Mouse (Mus musculus) inflammation-experienced regulatory T-cells, adult 6 months (primary cell): ENCODE measurements around the gene Ano4. TPM values are rescaled to one million over a fixed set of nuclear protein-coding genes. Genes with fewer than 3 reads are reported as not detected.

ENCODE experiments used
- ATAC-seq: one replicate; pipeline ENCODE4 v1.8.0; 2017
- polyA plus RNA-seq, 3 experiments: library from polyadenylated mRNA; unstranded; fragments of 100-300 nt; shearing (Covaris generic); gene quantifications; one replicate each; pipeline ENCODE4 v1.2.1; 2017

The Ano4 gene
- polyA plus RNA-seq, 3 experiments from 2014 or later: not detected

GRCm38 (mm10) chr10:89273001-89273680 lies 71.4 kb downstream of the Ano4 start:
- ATAC-seq: no peak

GRCm38 (mm10) chr10:89267312-89267711 lies 77.2 kb downstream of the Ano4 start:
- ATAC-seq: no peak

DNA sequence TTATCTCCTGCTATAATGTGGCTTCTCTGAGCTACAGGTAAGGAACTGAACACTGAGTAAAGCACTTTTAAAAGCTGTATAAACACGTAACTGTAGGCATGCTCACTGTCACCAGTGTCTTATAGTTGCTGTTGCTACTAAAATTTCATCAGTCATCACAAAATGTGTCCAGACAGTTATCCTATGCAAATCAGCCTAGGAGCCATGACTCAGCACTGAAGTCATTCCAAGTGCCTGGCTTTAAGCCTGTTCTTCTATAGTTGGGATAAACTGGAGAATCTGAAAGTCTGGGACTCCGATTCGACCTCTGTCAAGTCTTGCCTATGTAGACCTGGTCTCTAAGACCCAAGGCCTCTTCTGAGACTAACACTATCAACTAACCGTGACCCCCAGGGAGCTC lies 81.2 kb downstream of the Ano4 start:
- ATAC-seq: no peak

DNA sequence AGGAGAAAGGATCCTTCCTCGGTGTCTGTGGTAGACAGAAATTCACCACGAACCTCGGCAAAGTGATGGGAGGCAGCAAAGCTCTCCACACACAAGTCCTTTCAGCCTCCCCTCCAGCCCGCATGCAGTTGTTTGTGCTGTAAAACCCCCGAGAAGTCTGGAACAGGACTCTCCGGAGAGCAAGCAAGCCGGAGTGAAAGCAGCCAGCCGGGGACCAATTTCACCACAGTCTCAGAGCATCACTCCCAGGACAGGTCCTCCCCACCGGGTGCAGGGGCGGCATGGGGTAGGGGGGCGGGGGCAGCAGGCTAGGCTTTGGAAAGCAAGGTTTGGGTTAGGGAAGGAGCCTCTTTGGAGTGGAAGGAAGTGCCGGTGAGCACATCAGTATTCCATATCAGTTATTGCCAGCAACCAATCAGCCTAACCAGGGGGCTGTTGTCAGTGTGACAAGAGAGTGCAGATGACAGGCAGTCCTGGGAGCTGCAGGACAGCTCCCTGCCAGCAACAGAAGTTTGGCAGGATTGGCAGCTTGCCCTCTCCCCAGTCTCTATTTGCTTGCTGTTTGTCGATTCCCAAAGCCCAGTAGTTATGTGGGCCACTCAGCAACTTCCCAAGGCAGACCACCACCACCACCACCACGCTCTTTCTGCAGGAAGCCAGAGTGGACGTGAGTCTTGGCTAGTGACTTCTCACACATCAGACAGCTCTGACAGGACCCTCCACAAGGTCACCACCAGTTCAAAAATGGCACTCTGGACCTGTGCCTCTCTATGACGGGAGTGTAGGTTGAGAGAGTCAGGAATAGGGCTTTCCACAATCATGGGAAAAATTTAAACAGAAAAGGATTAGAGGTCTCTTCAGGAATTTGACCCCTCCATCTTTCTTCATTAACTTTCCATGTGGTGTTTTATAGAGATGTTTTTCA lies 86.8 kb downstream of the Ano4 start:
- ATAC-seq: no peak

DNA sequence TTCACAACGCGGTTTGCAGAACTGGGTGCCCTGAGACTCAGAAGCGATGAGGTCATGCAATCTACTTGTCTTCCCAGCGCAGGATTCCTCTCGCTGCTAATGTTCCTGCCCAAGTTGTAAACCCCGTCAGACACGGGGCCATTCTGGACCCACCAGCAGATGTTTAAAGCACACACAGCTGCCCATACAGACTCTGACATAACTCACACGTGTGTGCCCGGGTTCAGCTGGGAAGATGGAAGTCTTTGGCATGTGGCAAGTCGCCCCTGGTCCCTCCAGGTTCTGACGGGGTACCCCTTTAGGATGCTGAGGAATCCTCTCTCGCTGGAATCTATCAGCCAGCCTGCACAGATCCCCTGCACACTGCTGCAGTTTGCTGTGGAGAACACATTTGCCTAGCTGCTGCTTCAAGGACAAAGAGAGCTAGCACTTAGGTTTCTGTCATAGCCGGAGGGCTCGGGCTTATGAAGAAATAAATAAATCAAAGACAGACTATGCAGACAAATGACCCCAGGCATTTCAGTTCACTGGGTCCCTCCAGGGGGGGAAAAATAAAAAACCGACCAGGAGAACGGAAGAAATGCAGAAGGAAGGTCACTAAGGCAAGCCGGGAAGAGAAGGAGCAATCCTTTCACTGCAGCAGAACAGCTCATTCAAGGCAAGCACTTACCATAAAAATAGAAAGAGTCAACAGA lies 87.7 kb downstream of the Ano4 start:
- ATAC-seq: no peak

DNA sequence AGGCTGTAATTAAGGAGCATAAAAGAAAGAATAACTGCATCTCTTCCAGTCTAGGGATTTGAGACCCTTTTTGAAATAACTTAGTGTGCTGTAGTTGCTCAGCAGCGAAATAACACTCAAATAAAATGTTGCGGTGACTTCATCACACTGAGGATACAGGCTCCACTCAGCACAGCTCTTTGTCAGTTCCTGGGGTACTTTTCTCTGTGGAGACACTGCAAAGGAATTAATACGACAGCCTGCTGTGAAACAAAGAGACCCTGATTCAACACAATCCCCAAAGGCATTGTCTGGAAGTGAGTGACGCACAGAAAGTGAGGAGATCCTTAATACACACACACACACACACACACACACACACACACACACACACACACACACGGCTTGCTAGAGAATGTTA lies 89.8 kb downstream of the Ano4 start:
- ATAC-seq: no peak

- ATAC-seq: no peak
Measured at GRCm38 (mm10) chr10:89253799-89254198, 90.8 kb downstream of the Ano4 start.

- no peak for ATAC-seq
Measured at GRCm38 (mm10) chr10:89252636-89253035, 91.9 kb downstream of the Ano4 start.

DNA sequence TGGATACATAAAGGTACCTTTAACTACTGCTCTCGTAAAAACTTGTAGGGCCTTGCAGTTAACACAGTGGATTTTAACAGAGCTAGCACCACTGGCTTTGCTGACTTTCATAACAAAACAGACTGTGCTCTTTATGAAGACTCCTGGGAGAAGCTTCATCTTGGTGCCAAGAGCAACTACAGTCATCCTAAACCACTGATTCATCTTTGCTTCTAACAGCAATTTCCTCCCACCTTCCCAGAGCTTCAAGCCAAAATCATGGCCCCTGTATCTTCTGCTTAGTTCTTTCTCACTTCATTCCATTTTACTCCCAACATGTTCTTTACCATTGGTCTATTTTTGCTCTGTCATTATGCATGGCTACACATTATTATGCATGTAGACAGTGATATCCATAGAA lies 100.8 kb downstream of the Ano4 start:
- no peak for ATAC-seq

GRCm38 (mm10) chr10:89224524-89224923 lies 120.0 kb downstream of the Ano4 start:
- ATAC-seq: no peak

- ATAC-seq: no peak
Measured at GRCm38 (mm10) chr10:89222284-89222989, 122.1 kb downstream of the Ano4 start.

- no peak for ATAC-seq
Measured at GRCm38 (mm10) chr10:89216078-89216477, 128.5 kb downstream of the Ano4 start.

GRCm38 (mm10) chr10:89205858-89206257 lies 138.7 kb downstream of the Ano4 start:
- no peak for ATAC-seq

- no peak for ATAC-seq
Measured at GRCm38 (mm10) chr10:89196444-89196843, 148.1 kb downstream of the Ano4 start.

- ATAC-seq: no peak
Measured at GRCm38 (mm10) chr10:89195068-89195467, 149.5 kb downstream of the Ano4 start.

GRCm38 (mm10) chr10:89194440-89194839 lies 150.1 kb downstream of the Ano4 start:
- ATAC-seq: no peak

GRCm38 (mm10) chr10:89177921-89178320 lies 166.6 kb downstream of the Ano4 start:
- no peak for ATAC-seq

DNA sequence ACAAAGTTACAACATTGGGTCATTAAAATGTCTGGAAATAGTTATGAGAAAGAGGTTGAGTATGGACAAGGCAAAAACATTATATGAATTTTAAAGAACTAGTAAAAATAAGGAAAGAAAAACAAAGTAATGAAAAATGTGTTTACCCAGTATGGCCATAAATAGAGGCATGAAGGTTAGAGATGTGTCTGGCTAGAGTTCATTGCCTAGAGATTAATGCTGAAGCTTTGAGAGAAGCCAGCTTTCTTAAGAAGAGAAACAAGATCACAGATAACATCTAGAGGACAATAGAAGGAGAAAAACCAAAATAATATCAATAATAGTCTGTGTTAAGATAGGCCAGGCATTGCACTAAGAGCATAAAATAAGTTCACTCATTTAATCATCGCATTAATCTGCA lies 180.0 kb downstream of the Ano4 start:
- no peak for ATAC-seq

- no peak for ATAC-seq
Measured at GRCm38 (mm10) chr10:89155502-89155901, 189.1 kb downstream of the Ano4 start.

DNA sequence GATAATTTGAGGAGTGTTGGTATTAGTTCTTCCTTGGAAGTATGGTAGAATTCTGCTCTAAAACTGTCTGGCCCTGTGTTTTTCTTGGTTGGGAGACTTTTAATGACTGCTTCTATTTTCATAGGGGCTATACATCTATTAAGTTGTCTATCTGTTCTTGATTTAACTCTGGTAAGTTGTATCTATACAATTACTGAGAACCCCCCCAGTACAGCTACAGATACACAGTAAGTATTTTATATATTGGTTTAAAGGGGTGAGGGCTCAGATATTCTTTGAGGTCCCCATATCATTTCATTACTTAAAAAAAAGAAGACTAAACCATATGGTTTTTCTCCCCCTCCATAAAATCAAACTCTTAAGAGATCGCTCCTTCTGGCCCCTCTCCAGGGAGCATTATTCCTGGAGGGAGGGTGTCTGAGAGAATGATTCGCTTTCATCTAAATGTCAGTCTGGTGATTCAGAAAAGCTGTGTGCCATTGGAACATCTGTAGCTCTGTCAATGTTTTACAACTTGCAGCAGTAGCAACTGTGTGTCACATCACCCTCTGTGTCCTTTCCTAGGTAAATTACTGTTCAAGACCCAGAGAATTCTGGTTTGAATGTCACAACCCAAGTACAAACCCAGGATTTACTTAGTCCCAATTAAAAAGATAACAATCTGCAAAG lies 189.6 kb downstream of the Ano4 start:
- no peak for ATAC-seq

- no peak for ATAC-seq
Measured at GRCm38 (mm10) chr10:89149166-89149565, 195.4 kb downstream of the Ano4 start.

- ATAC-seq: no peak
Measured at GRCm38 (mm10) chr10:89121391-89121790, 223.2 kb downstream of the Ano4 start.
